Mouse (Mus musculus) bone marrow macrophage, adult 2 months (primary cell): ENCODE data around the gene Tlx3. TPM values are rescaled to one million over a fixed set of nuclear protein-coding genes. Genes with fewer than 3 reads are reported as not detected.

Experiments
- H3K27ac ChIP-seq: 2 replicates; pipeline ENCODE4 v1.5.1; 2012; ENCODE audit warnings: low read depth, low read length; ENCODE audit not compliant: insufficient read depth
- H3K4me1 ChIP-seq: 2 replicates; pipeline ENCODE4 v1.6.1; 2012; ENCODE audit warnings: low read length; ENCODE audit not compliant: control insufficient read depth, insufficient read depth
- H3K4me3 ChIP-seq: 2 replicates; pipeline ENCODE4 v1.5.1; 2012; ENCODE audit warnings: mild to moderate bottlenecking, low read length, moderate library complexity; ENCODE audit not compliant: insufficient read depth
- CTCF ChIP-seq: IDR thresholded peaks from 2 replicates; pipeline ENCODE4 v1.5.1; 2012; ENCODE audit warnings: low read depth, mild to moderate bottlenecking, low read length, moderate library complexity
- POLR2A ChIP-seq: IDR thresholded peaks from 2 replicates; pipeline ENCODE4 v1.6.1; 2012; ENCODE audit warnings: mild to moderate bottlenecking, low read depth, low read length, borderline replicate concordance
- polyA plus RNA-seq: library from polyadenylated mRNA; stranded (reverse); fragments of >200 nt; gene quantifications from 2 replicates; pipeline ENCODE4 v1.2.4, GENCODE M21; 2012; ENCODE audit not compliant: missing spikeins, insufficient read depth, insufficient read length

Tlx3 gene
- polyA plus RNA-seq, 1 experiment = not detected

DNA sequence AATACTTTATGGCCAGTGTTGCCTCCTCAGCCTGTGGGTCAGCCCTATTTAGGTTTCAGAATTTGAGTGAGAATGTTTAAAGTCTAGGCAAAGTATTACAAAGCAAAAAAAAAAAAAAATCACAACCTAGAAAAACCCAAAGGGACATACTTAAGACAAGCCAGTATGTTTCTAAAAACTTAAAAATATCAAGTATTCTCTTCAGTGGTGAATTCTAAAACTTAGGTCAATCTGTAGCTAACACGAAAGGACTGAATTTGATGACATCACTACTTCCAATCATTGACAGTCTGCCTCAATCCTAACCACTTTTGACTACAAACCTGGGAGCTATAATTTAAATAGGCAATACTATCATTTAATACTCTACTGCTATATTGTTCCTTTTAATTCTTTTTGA lies 50.4 kb downstream of the Tlx3 start:
- TF ChIP-seq POLR2A = no peak
- no peak for TF ChIP-seq CTCF
- peaks cover 7% of the 10 kb centered on the region for H3K4me1 ChIP-seq

DNA sequence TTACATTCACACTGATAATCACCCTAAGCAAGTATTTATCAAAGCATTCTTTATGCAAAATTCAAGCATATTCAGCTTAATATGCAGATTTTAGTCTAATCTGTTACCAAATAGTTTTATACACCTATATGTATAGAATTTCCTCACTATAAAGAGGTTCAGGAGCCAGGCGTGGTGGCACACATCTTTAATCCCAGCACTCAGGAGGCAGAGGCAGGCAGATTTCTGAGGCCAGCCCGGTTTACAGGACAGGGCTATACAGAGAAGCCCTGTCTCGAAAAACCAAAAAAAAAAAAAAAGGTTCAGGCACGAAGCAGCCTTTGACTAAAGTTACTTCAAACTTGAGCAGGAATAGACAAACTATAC lies 51.6 kb downstream of the Tlx3 start:
- no peak for TF ChIP-seq CTCF
- no peak for TF ChIP-seq POLR2A
- H3K27ac ChIP-seq = no peak overlapping the region
- H3K4me3 ChIP-seq = no peak overlapping the region
- H3K4me1 ChIP-seq = peaks cover 7% of the 10 kb centered on the region

More for the DNA sequence above, 50.4 kb downstream of the Tlx3 start:
- Histone ChIP-seq H3K27ac (no peak overlapping the region), H3K4me3 (no peak overlapping the region)

DNA sequence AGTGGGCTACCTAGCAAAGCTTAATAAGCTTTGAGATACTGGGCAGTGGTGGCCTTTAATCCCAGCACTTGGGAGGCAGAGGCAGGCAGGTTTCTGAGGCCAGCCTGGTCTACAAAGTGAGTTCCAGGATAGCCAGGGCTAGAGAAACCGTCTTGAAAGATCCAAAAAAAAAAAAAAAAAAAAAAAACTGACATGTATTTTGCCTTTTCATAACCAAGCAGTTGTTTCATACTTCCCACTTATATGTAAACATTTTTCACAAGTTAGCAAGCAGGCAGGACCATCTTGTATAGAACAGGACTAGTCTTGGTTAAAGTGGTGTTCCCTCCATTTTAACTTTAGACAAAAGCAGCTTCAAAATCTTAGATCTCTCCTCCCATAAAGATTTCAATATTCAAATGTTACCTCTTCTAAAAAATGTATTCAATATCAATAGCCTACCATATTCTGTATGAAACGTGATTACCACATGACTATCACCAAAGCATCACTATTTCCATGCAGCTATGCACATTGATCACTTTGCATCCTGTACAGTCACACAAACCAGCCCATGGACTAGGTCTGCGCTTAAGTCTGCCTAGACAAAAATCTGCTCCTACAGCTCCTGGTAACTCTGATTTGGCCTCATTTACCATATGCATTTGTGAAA lies 52.1 kb downstream of the Tlx3 start:
- Histone ChIP-seq H3K4me3 (no peak overlapping the region), H3K4me1 (peaks cover 7% of the 10 kb centered on the region), H3K27ac (no peak overlapping the region)
- TF ChIP-seq POLR2A = no peak
- TF ChIP-seq CTCF = no peak

Other genes with a start within 250 kb of the Tlx3 start
- gene Fgf18, start 56.2 kb downstream of the Tlx3 start, polyA plus RNA-seq = not detected in 2 replicates
- 679 and 687 TPM in 2 replicates for gene Npm1, start 40.4 kb downstream of the Tlx3 start, polyA plus RNA-seq
- not detected in 2 replicates for gene Gm12117, start 73.1 kb upstream of the Tlx3 start, polyA plus RNA-seq